Mouse (Mus musculus) embryonic facial prominence, embryonic 15.5 days (tissue): ENCODE measurements around the gene Nbeal1. TPM values are rescaled to one million over a fixed set of nuclear protein-coding genes. Genes with fewer than 3 reads are reported as not detected.
A peak's percentile ranks its signal among the peaks of the same experiment; 100 is the strongest.

Experiments
- ATAC-seq: fragments of 200-750 bp; cut with Nextera tagmentation; 2 replicates; pipeline ENCODE4 v1.8.0; 2017; ENCODE audit warnings: low read depth, moderate TSS enrichment; ENCODE audit not compliant: insufficient number of reproducible peaks, low FRiP score, low TSS enrichment
- H3K27ac ChIP-seq: fragments of 300-500 bp; sonication (generic); replicated peaks from 2 replicates; pipeline ENCODE4 v1.5.1; 2015; ENCODE audit warnings: mild to moderate bottlenecking, inconsistent platforms
- H3K27me3 ChIP-seq: fragments of 300-500 bp; sonication (generic); 2 replicates; pipeline ENCODE4 v1.6.1; 2015; ENCODE audit warnings: inconsistent platforms
- H3K36me3 ChIP-seq: fragments of 300-500 bp; sonication (generic); 2 replicates; pipeline ENCODE4 v1.6.1; 2015; ENCODE audit warnings: mild to moderate bottlenecking, inconsistent platforms
- H3K4me1 ChIP-seq: fragments of 300-500 bp; sonication (generic); 2 replicates; pipeline ENCODE4 v1.6.1; 2015; ENCODE audit warnings: inconsistent platforms
- H3K4me2 ChIP-seq: fragments of 300-500 bp; sonication (generic); replicated peaks from 2 replicates; pipeline ENCODE4 v1.6.1; 2015; ENCODE audit warnings: mild to moderate bottlenecking, inconsistent platforms
- H3K4me3 ChIP-seq: fragments of 300-500 bp; sonication (generic); replicated peaks from 2 replicates; pipeline ENCODE4 v1.5.1; 2015; ENCODE audit warnings: mild to moderate bottlenecking, inconsistent platforms
- H3K9ac ChIP-seq: fragments of 300-500 bp; sonication (generic); 2 replicates; pipeline ENCODE4 v1.6.1; 2015; ENCODE audit warnings: inconsistent platforms
- H3K9me3 ChIP-seq: fragments of 300-500 bp; sonication (generic); replicated peaks from 2 replicates; pipeline ENCODE4 v1.6.1; 2016; ENCODE audit warnings: inconsistent platforms
- whole genome bisulfite sequencing: fragments of 180-500 bp; shearing (Covaris S2); methylation state at CpG from one replicate; pipeline ENCODE4 v1.1.7; 2015; 5-methylcytosine and 5-hydroxymethylcytosine counted together
- polyA plus RNA-seq: library from polyadenylated mRNA; unstranded; fragments of >200 nt; fragmentation: Nextera tagmentation; extraction: Ambion mirVana; gene quantifications from 2 replicates; pipeline ENCODE4 v1.2.1, GENCODE M21; 2015

The Nbeal1 gene
- polyA plus RNA-seq, 1 experiment from 2014 or later, result 5.4 TPM

DNA sequence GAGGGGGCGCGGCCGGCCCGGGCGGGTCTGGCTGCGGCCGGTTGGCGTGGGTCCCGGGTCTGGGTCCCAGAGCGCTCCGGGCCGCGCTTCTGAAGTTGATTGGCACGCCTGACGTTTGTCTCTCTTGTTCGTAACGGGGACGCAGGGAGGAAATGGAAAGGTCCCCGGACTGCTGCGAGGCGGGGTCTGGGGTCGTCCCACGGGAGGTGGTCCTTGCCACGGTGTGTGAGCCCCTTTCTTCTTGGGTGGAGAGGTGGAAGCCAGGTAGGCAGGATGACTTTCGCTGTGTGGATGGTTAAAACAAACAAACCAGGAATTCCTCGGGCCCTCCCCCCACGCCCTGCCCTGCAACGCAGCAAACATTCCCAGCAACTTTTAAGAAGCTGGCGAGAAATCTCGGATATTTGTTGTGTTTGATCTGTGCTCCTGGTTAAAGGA is 404 bp downstream of the Nbeal1 start:
- 0 out of 2 replicates have a peak, but pooled peaks cover 3% of the 10 kb centered on the region for H3K4me1 ChIP-seq
- no peaks in the 10 kb centered on the region for H3K36me3 ChIP-seq
- under 1% methylated on average over 29 of the region's 30 CpGs for WGBS
- peak overlapping the region; percentile 53 for H3K4me2 ChIP-seq
- H3K9ac ChIP-seq, result peak overlapping the region; percentile 89
- no peaks in the 10 kb centered on the region for H3K27me3 ChIP-seq
- H3K4me3 ChIP-seq, result peak overlapping the region; percentile 94
- H3K27ac ChIP-seq, result peak overlapping the region; percentile 95
- ATAC-seq, result peak; percentile 81
- H3K9me3 ChIP-seq, result no peaks in the 10 kb centered on the region

DNA sequence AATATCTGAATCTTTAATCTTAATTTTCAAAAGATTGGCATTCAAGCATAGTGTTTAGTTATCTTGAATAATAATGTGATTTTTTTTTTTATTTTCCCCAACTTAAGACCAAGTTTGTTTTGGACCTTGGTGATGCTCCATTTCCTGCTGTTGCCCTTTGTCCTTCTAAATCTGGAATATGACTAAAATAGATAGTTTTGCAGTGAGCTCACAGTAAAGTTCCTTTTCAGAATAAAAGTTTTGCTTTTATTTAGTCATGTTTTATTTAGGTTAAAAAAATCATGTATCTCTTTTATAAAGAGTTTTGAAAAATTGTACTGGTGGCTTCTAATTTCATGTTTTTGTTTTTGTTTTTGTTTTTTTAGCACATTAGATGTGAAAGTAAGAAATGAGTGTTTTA is 8.1 kb downstream of the Nbeal1 start:
- H3K9ac ChIP-seq, result no peak overlapping the region
- no peaks in the 10 kb centered on the region for H3K27me3 ChIP-seq
- no peak for ATAC-seq
- no peak overlapping the region for H3K4me3 ChIP-seq
- no peak overlapping the region for H3K27ac ChIP-seq
- no peaks in the 10 kb centered on the region for H3K36me3 ChIP-seq
- H3K9me3 ChIP-seq, result no peaks in the 10 kb centered on the region
- no peaks in the 10 kb centered on the region for H3K4me1 ChIP-seq
- H3K4me2 ChIP-seq, result no peak overlapping the region

DNA sequence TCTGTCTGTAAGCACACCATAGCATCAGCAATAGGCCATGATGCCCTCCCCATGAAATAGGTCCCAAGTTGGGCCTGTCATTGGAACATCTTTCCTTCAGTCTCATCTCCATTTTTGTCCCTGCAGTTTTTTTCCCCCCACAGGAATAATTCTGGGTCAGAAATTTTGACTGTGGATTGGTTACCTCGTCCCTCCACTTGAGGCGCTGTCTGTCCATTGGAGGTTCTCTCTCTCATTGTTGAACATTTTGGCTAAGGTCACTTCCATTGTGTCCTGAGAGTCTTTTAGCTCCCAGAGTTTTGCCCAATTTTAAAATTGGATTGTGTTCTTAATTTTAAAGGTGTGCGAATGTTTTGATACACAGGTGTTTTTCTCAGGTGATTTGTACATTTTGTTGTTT is 16.4 kb downstream of the Nbeal1 start:
- peaks cover 16% of the 10 kb centered on the region for H3K36me3 ChIP-seq
- no peaks in the 10 kb centered on the region for H3K9me3 ChIP-seq
- H3K4me3 ChIP-seq, result no peak overlapping the region
- no peak for ATAC-seq
- 78% methylated on average over 3 of the region's 3 CpGs for WGBS
- H3K4me1 ChIP-seq, result no peaks in the 10 kb centered on the region
- no peak overlapping the region for H3K27ac ChIP-seq
- no peak overlapping the region for H3K9ac ChIP-seq
- H3K4me2 ChIP-seq, result no peak overlapping the region
- no peaks in the 10 kb centered on the region for H3K27me3 ChIP-seq

DNA sequence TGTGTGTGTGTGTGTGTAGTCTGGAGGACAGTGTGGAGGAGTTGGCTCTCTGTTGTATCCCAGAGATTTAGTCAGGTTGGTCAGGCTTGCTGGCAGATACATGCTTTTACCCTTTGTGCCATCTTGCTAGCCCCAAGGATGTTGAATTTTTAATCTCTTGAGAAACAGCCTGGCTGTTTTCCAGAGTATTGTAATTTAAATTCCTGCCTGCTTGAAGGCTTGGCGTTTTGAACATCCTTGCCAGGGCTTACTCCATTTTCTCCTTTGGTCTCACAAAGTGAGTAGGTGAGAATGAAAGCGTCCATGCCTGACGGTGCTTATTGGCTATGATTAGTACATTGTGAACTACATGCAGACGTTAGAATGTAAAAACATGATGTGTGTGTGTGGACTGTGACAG is 18.6 kb downstream of the Nbeal1 start:
- no peak overlapping the region for H3K4me2 ChIP-seq
- H3K27ac ChIP-seq, result no peak overlapping the region
- no peaks in the 10 kb centered on the region for H3K27me3 ChIP-seq
- no peak for ATAC-seq
- H3K36me3 ChIP-seq, result peaks cover 34% of the 10 kb centered on the region
- no peak overlapping the region for H3K9ac ChIP-seq
- H3K4me3 ChIP-seq, result no peak overlapping the region
- H3K4me1 ChIP-seq, result no peaks in the 10 kb centered on the region
- H3K9me3 ChIP-seq, result no peaks in the 10 kb centered on the region
- WGBS, result 73% methylated on average over 4 of the region's 4 CpGs

DNA sequence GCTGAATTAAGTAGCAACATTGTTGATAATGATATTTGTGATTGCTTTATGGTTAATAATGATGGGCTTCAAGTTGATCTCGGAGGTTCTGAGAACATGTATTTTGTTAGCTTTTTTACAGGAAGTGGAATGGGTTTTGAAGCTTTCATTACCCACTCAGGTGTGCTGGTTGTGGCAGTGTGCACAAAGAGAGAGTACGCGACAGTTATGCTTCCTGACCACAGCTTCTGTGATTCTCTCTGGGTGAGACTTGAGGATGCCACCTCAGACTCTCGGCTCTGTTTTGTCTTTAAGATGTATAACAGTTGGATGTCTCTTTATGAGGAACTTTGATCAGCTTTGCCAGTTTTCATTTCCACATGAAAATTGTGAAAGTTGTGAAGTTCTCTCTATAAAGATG is 55.9 kb downstream of the Nbeal1 start:
- WGBS, result 94% methylated on average over 4 of the region's 4 CpGs
- H3K9ac ChIP-seq, result no peak overlapping the region
- no peaks in the 10 kb centered on the region for H3K9me3 ChIP-seq
- no peaks in the 10 kb centered on the region for H3K27me3 ChIP-seq
- no peaks in the 10 kb centered on the region for H3K4me1 ChIP-seq
- peaks cover 14% of the 10 kb centered on the region; the same call in 1 of the 2 replicates for H3K36me3 ChIP-seq
- H3K4me3 ChIP-seq, result no peak overlapping the region
- H3K4me2 ChIP-seq, result no peak overlapping the region
- H3K27ac ChIP-seq, result no peak overlapping the region
- ATAC-seq, result no peak

DNA sequence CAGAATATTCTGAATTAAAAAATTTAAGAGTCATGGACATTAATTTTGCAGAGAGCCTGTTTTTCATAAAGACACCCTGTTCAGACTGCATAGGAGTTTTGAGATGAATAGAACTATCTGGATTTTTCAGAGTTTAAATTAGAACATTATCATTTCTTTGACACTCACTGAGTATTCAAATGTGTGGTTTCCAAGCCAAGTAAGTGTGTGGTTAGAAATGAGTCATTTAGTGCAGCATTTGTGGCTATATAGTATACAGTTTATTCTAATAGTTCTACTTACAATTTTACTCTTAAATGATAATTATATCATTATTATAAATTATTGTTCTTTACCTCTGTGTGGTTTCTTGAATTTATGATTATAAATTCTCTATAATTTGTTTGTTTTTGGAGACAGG is 60.0 kb downstream of the Nbeal1 start:
- Histone ChIP-seq H3K36me3 (peaks cover 17% of the 10 kb centered on the region), H3K27ac (no peak overlapping the region), H3K4me1 (no peaks in the 10 kb centered on the region), H3K9ac (no peak overlapping the region), H3K9me3 (no peaks in the 10 kb centered on the region), H3K4me2 (no peak overlapping the region), H3K27me3 (no peaks in the 10 kb centered on the region), H3K4me3 (no peak overlapping the region)
- ATAC-seq, result no peak

DNA sequence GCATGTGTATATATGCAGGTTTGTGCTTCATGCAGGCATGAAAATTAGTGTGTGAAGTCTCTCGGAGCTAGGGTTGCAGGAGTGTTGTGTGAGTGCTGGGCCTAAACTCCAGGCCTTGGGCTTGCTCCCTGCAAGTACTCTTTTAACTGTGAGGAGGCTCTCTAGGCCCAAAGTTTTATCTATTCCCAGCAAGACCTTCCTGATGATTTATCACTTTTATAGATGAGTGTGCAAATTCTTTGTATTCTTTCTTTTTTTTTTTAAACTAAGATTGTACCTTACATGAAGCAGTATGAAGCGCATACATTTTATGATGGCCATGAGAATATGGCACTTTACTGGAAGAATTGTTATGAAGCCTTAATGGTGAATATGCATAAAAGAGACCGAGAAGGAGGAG is 87.7 kb downstream of the Nbeal1 start:
- Histone ChIP-seq H3K9ac (no peak overlapping the region), H3K27ac (no peak overlapping the region), H3K4me3 (no peak overlapping the region), H3K36me3 (peaks cover 25% of the 10 kb centered on the region), H3K27me3 (no peaks in the 10 kb centered on the region), H3K9me3 (no peaks in the 10 kb centered on the region), H3K4me1 (no peaks in the 10 kb centered on the region), H3K4me2 (no peak overlapping the region)
- ATAC-seq, result no peak
- 90% methylated on average over 3 of the region's 3 CpGs for WGBS

DNA sequence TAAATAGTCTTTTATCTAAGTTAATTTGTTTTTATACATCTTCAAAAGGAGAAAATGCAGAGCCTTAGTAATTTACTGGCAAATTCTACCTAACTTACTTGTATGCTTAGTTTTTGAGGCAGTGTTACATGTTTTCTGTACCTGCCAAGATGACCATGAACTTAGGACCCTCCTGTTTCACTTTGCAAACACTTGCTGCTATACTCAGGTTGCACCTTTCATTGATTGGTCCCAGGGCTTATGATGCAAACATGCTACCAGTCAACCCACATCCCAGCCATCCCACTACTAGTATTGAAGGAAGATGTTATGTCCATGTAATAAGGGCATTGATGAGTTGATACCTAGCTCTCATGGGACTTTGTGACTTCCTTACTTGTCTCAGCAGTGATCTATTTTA is 88.9 kb downstream of the Nbeal1 start:
- Histone ChIP-seq H3K27me3 (no peaks in the 10 kb centered on the region), H3K4me1 (no peaks in the 10 kb centered on the region), H3K4me3 (no peak overlapping the region), H3K4me2 (no peak overlapping the region), H3K9ac (no peak overlapping the region), H3K27ac (no peak overlapping the region), H3K9me3 (no peaks in the 10 kb centered on the region), H3K36me3 (peaks cover 19% of the 10 kb centered on the region)
- no peak for ATAC-seq

DNA sequence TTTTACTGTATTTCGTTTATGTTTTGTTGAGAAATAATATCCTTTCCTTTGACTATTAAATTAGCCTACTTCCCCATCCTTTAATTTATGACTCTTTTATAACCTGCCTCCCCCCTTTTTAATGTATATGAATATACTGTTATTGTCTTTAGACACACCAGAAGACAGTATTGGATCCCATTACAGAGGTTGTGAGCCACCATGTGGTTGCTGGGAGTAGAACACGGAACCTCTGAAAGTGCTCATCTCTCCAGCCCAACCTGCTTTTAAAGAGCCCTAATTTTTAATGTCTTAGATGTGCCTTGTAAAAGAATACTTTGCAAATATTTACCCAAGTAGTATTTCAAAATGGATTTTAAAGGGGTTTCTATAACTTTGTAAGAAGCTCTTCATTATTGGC is 92.1 kb downstream of the Nbeal1 start:
- no peak overlapping the region for H3K9ac ChIP-seq
- no peak overlapping the region for H3K4me3 ChIP-seq
- H3K27me3 ChIP-seq, result no peaks in the 10 kb centered on the region
- no peak overlapping the region for H3K4me2 ChIP-seq
- H3K9me3 ChIP-seq, result no peaks in the 10 kb centered on the region
- 67% methylated on average over 2 of the region's 2 CpGs for WGBS
- peaks cover 9% of the 10 kb centered on the region for H3K36me3 ChIP-seq
- H3K4me1 ChIP-seq, result no peaks in the 10 kb centered on the region
- ATAC-seq, result no peak
- H3K27ac ChIP-seq, result no peak overlapping the region

DNA sequence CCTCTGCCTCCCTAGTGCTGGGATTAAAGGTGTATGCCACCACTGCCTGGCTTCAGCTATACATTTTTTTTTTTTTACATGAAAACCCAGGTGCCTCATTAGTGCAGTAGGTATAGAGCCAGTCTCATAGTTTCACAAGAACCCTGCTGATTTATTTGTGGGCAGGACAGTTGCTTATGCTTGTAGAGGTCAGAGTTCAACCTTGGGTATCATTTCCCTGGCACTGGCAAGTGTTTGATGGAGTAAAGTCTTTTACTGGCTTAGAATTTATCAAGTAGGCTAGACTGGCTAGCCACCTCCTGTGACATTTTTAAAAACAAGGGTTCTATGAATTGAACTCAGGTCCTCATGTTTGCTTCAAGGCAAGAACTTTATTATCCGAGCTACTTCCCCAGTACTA is 113.5 kb downstream of the Nbeal1 start:
- no peaks in the 10 kb centered on the region for H3K27me3 ChIP-seq
- H3K4me3 ChIP-seq, result no peak overlapping the region
- H3K4me2 ChIP-seq, result no peak overlapping the region
- no peak for ATAC-seq
- WGBS, result 75% methylated on average over 1 of the region's 1 CpGs
- H3K9ac ChIP-seq, result no peak overlapping the region
- H3K9me3 ChIP-seq, result no peaks in the 10 kb centered on the region
- H3K4me1 ChIP-seq, result no peaks in the 10 kb centered on the region
- no peak overlapping the region for H3K27ac ChIP-seq
- peaks cover 30% of the 10 kb centered on the region for H3K36me3 ChIP-seq

DNA sequence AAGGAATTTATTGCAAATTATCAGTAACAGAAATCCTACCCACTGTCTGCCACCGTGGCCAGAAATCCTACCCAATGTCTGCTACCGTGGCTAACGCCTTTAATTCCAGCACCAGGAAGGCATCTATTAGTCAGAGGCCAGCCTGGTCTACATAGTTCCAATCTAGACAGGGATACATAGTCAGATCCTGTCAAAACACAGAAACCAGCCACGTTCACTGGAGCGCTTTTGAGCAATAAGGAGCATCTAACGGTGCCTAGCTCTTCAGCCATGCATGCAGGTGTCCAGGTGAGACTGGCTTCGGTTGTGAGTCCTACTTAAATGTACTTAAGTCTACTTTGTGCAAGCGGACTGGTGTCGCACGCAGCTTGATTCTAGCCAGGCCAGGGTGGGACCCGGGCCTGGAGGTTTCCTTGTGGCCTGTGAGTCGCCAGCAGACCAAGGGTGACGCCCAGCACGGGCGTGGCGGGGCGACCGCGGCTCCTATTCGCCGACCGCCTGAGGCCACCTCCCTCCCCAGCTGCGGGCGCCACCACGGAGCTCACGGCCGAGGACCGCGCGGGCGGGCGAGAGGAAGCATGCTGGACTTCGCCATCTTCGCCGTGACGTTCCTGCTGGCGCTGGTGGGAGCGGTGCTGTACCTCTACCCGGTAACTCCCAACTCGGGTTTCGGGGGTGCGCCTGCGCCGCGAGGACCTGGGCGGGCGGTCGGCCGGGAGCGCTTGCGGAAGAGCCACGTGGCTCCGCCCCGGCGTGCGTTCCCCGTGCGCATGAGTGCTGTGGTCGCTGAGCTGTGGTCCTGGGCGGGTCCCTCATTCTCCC is 162.6 kb downstream of the Nbeal1 start, which contains the start of gene Cyp20a1:
TSS of gene Cyp20a1 (plus strand) at position 516 of the 822 bp plus-strand sequence.
- under 1% methylated on average over 60 of the region's 60 CpGs for WGBS
- H3K27ac ChIP-seq, result peak within 1 kb of the TSS; percentile 96
- peak; percentile 97 for ATAC-seq

More for the DNA sequence above, 162.6 kb downstream of the Nbeal1 start, which contains the start of gene Cyp20a1:
- Histone ChIP-seq H3K9me3 (no peaks in the 10 kb centered on the region), H3K27me3 (no peaks in the 10 kb centered on the region), H3K4me3 (peak within 1 kb of the TSS; percentile 78), H3K36me3 (peaks cover 7% of the 10 kb centered on the region), H3K4me1 (0 out of 2 replicates have a peak, but pooled peaks cover 5% of the 10 kb centered on the region), H3K4me2 (peak within 1 kb of the TSS; percentile 56), H3K9ac (peak within 1 kb of the TSS; percentile 51)
